Mouse (Mus musculus) CD4-positive, CD25-positive, alpha-beta regulatory T cell, adult 4 months (primary cell): Measurements from ENCODE around the gene Rc3h1. TPM values are rescaled to one million over a fixed set of nuclear protein-coding genes. Genes with fewer than 3 reads are reported as not detected.
A peak's percentile ranks its signal among the peaks of the same experiment; 100 is the strongest.
"Not testable (repeated sequence)": the region's sequence is repeated elsewhere in the genome, so short reads cannot be mapped to it uniquely, and the experiment has no call there.

Experiments used
- ATAC-seq: one replicate; pipeline ENCODE4 v1.8.0; 2017
- polyA plus RNA-seq, 2 experiments: library from polyadenylated mRNA; unstranded; fragments of 100-300 nt; shearing (Covaris generic); gene quantifications; one replicate each; pipeline ENCODE4 v1.2.1; 2017

The Rc3h1 gene
- polyA plus RNA-seq: 10 to 100 TPM; 13.1 to 14.3 TPM

GRCm38 (mm10) chr1:160906057-160906557 is at the start of gene Rc3h1:
TSS of gene Rc3h1 (plus strand) at chr1:160906418.
- ATAC-seq: peak; percentile 95

- ATAC-seq: no peak
These were observed 48.1 kb upstream of the Rc3h1 start for GRCm38 (mm10) chr1:160858132-160858531.

DNA sequence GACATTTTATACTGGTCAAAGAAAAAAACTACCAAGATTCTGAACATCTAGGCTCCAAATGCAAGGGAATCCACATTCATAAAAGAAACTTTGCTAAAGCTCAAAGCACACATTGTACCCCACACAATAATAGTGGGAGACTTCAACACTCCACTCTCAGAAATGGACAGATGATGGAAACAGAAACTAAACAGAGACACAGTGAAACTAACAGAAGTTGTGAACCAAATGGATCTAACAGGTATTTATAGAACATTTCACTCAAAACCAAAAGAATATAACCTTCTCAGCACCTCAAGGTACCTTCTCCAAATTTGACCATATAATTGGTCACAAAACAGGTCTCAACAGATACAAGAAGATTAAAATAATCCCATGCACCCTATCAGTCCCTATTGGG is 46.3 kb upstream of the Rc3h1 start:
- ATAC-seq: not testable (repeated sequence)

GRCm38 (mm10) chr1:160861142-160861541 is 45.1 kb upstream of the Rc3h1 start:
- no peak for ATAC-seq

GRCm38 (mm10) chr1:160861632-160862031 is 44.6 kb upstream of the Rc3h1 start:
- ATAC-seq: no peak

DNA sequence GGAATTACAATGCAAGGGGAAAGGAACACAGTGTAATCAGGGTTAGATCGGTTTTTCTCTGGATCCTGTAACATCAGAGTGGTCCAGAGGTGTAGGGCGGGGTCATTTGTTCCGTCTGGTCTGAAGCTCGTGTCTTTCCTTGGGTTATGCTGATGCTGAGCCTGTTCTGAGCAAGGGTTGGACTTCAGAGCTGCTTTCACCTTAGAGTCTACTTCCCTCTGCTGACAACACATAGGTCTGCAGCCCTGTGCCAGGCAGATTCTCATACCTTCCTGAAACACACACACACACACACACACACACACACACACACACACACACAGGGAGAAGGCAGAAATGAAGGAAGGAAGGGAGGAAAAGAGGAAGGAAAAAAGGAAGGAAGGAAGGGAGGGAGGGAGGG is 43.2 kb upstream of the Rc3h1 start:
- peak; percentile 98 for ATAC-seq

GRCm38 (mm10) chr1:160874757-160875156 is 31.5 kb upstream of the Rc3h1 start:
- ATAC-seq: no peak

GRCm38 (mm10) chr1:160876968-160877367 is 29.2 kb upstream of the Rc3h1 start:
- no peak for ATAC-seq

- ATAC-seq: no peak
These were observed 27.7 kb upstream of the Rc3h1 start for GRCm38 (mm10) chr1:160878485-160878884.

DNA sequence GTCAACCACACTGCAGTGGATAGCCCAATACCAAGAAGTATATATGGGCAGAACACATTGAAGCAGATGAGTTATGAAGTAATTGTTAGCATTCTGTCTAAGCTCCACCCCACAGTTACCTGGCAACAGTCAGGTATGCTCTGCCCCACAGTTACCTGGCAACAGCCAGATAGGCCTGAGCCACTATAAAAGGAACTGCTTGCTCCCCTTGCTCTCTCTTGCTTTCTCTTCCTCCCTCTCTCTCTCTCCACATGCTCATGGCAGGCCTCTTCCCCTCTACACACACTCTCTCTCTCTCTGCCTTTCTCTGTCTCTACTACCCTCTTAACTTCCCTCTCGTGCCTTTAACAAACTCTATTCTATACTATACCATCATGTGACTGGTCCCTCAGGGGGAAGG is 24.8 kb upstream of the Rc3h1 start:
- not testable (repeated sequence) for ATAC-seq

GRCm38 (mm10) chr1:160881968-160882367 is 24.2 kb upstream of the Rc3h1 start:
- ATAC-seq: no peak

DNA sequence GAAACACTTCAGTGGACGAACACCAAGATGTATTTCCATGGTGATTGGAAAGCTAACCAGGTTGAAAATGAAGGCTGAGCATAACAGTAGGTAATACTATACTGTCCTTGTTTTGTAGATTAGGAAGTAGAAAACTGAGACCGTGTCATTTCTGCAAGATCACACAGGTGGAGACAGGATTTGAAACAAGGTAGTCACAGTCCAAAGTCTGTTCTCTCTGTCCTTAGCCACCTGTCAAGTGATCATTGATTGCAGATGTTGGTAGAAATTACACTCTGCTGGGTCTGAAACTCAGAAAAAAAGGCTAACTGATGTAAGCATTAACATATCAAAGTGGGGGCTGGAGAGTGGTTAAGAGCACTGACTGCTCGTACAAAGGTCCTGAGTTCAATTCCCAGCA is 21.9 kb upstream of the Rc3h1 start:
- ATAC-seq: no peak

DNA sequence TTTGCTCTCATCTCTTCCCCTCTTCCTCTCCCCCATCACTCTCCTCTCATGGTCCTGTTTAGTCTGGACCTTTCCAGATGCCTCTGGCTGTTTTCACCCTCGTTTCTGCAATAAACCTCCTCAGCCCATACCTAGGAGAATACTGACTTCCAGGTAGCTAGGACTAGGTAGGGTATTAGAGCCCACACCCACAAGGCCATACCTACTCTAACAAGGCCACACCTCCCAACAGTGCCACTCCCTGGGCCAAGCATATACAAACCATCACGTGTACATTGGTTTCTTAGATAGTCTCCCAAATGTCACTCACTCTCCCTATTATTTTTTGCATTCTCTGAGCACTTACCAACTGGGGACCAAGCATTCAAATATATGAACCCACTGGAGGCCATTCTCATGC is 21.2 kb upstream of the Rc3h1 start:
- ATAC-seq: no peak

GRCm38 (mm10) chr1:160899701-160900100 is 6.5 kb upstream of the Rc3h1 start:
- no peak for ATAC-seq

GRCm38 (mm10) chr1:160904047-160904446 is 2.2 kb upstream of the Rc3h1 start:
- ATAC-seq: no peak

DNA sequence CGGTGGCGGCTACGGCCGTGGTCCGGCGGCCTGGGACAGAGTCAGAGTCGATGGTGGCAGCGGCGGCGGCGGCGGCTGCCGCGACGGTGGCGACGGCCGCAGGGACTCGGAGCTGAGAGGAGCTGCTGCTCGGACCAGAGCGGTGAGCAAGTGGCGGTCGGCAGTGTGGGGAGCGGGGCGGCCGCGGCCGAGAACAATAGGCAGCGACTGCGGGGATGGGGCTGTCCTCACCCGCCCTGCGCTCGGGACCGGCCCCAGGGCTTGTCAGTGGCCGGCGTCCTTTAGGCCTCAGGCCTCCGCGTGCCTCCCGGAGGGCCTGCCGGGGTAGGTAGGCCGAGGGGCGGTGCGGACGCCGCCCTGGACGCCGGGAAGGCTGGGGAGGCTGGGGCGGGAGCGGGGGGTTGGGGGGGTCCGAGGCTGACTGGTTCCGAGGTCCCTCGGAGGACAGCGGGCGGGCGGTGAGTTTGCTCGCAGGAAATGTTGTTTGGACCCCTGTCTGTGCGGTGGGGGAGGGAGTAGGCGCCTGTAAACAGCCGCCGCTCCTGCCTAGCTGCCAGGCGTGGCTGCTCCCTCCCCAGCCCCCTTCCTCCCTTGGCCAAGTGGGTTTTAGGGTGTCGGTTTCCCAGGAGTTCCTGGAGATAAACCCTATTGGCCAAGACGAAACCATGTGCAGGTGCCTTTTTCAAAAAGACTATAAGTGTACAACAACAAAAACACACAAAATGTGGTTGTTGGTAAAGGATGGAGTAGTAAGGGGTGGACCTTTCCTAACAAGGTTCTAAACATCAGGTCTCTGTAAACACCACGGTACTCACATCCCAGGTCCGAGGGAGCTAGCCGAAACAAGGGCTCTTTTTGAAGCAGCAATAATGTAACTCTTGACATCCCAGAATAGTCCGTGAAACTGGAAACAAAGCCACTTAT is 602 bp downstream of the Rc3h1 start:
- peak; percentile 9 for ATAC-seq

DNA sequence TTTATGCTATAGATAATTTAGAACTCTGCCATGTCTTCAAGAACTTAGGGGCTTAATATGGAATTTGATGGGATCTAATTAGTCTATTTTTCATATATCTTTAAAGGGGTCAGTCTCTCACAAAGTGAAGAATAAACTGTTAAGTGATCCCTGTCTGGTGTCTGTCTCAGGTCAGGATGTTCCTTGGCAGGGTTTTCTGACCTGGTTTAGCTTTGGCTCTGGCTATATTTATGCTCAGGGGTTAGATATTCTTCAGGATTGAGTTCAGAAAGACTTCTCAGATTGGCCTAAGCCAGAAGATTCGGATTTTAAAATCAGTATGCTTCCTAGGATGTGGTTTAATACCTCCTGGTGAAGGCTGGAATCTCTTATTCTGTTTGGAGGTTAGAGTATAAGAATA is 4.0 kb downstream of the Rc3h1 start:
- ATAC-seq: no peak

DNA sequence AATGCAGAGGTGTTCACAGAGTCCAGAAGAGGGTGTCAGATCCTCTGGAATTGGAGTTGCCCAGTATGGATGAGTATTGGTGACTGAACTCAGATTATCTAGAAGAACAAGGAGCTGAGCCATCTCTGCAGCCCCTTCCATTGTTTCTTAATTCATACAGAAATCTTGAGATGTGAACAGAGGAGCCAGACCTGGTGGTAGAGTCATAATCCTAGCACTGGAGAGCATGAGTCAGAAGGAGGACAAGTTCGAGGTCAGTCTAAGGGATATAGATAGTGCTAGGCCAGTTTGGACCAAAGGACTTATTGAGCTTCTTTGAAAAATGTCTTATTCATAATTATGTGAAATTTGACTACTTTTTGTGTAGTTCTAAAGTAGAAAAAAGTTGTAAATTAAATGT is 4.6 kb downstream of the Rc3h1 start:
- no peak for ATAC-seq

- no peak for ATAC-seq
These were observed 13.2 kb downstream of the Rc3h1 start for GRCm38 (mm10) chr1:160919383-160919782.

DNA sequence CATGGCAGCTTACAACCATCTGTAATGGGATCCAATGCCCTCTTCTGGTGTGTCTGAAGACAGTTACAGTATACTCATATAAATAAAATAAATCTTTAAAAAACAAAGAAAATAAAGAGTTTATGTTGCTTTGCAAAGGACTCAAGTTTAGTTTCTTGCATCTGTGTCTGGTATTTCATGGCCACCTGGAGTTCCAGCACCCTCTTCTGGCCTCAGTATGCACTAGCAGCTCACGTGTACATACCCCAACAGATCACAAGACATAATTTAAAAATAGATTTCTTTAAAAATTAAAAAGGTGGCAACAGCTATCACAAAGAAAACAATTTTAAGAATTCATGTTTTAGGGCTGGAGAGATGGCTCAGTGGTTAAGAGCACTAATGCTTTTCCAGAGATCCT is 15.7 kb downstream of the Rc3h1 start:
- no peak for ATAC-seq

- ATAC-seq: no peak
These were observed 25.1 kb downstream of the Rc3h1 start for GRCm38 (mm10) chr1:160931320-160931719.

DNA sequence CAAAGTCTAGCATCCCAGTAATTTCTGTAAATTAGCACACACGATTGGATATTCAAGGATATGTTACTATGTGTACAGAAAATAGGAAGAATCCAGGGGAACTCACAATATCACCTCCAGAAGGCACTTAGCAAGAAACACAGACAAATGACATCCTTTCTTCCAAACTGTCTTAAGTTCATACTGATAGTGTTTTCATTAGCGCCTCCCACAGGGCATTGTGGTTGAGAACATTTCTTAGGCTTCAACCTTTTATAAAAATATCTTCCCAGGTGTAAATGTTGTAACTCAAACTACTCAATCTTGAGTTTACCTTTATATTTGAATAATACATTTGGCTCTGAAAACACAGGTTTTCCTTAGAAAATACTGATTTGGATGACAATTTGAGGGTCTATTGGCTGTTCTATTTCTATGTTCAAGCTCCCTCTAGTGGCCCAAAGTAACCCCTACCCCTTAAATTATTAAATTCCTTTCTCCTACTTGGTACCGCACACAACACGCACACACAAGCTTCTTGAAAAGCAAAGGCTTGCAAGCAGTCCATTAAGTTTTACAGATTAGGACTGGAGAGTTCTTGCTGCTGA is 27.8 kb downstream of the Rc3h1 start:
- peak; percentile 62 for ATAC-seq

GRCm38 (mm10) chr1:160935551-160935950 is 29.3 kb downstream of the Rc3h1 start:
- no peak for ATAC-seq

- no peak for ATAC-seq
These were observed 57.0 kb downstream of the Rc3h1 start for GRCm38 (mm10) chr1:160963199-160963598.
